Comparison of ENCODE assay signal across 11 mouse cellular contexts in the genomic region with DNA sequence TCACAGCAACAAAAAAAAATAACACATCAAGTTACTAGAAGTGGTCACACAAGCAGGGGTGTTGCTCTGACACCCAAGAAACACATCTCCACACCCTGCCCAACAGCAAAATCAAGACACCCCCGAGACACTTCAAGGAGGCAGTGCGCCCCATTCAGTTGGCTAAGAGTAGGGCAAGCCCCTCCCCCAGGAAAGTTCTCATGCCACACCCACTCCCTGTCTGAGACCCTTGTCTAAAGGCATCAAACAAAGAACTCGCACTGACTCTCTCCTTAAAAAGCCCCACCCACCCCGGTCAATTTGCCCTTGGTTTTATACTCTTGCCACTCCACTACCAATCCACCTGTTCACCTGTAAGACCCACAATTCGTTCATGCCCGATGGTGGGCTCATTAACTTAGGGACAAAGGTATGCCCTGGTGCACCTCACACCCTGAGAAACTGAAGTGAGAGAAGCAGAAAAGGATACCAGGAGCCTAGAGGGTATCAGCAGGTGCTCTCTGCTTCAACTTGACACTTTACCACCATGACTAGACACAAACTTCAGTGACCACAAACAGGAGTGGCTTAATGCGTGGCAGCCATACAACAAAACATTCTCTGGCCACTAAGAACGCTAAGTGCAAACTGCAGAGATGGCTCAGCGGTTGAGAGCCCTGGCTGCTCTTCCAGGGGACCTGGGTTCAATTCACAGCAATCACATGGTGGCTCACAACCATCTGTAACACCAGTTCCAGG. TPM values are rescaled to one million over a fixed set of nuclear protein-coding genes. Genes with fewer than 3 reads are reported as not detected.
A peak's percentile ranks its signal among the peaks of the same experiment; 100 is the strongest.
DNase-seq lines count a peak whose midpoint lies in the region; ATAC-seq and TF ChIP-seq lines count a peak whose summit lies in the region.
"Had no signal": no experiment of that assay in that cellular context is flagged by ENCODE, and none has a peak within 500 bp of the region (broad histone marks: within the 10 kb centered on the region; RNA-seq: fewer than 3 reads in every experiment).

No protein-coding gene starts in this region.

- peaks cover 38% of the 10 kb centered on the region for H3K4me1 ChIP-seq in heart, adult 2 months (ENCODE audit: control insufficient read depth, insufficient read depth, low read length)
- H3K4me1 ChIP-seq in liver, embryonic 12.5 days: peaks cover 81% of the 10 kb centered on the region
- peaks cover 19% of the 10 kb centered on the region for H3K4me1 ChIP-seq in bone marrow, adult 2 months (ENCODE audit: control insufficient read depth, insufficient read depth, low read length)
- H3K4me1 ChIP-seq in intestine, postnatal 0 days (replicated peaks; ENCODE audit: control insufficient read depth, insufficient read depth, low read length): peaks cover 21% of the 10 kb centered on the region

- no peak for ATAC-seq in liver, embryonic 12.5 days
- peak; percentile 61 for ATAC-seq in megakaryocyte progenitor cell, adult 5-6 weeks (replicated peaks; ENCODE audit: poor library complexity)
- no peak for ATAC-seq in intestine, postnatal 0 days
- ATAC-seq in frontal cortex, adult (ENCODE audit: low TSS enrichment): no peak

- H3K9me3 ChIP-seq in liver, embryonic 12.5 days (replicated peaks): no peaks in the 10 kb centered on the region
- no peaks in the 10 kb centered on the region for H3K9me3 ChIP-seq in intestine, postnatal 0 days (ENCODE audit: control insufficient read depth)

- 85% methylated on average over 9 of the region's 9 CpGs for WGBS in heart, adult 2 months
- 58% methylated on average over 9 of the region's 9 CpGs for WGBS in liver, embryonic 12.5 days (ENCODE audit: insufficient replicate concordance)
- 51% methylated on average over 9 of the region's 9 CpGs for WGBS in bone marrow, adult 2 months
- 70% methylated on average over 9 of the region's 9 CpGs for WGBS in intestine, postnatal 0 days

- no peak overlapping the region for H3K9ac ChIP-seq in heart, adult 2 months (ENCODE audit: low read depth, low read length)
- no peak overlapping the region for H3K9ac ChIP-seq in liver, embryonic 12.5 days
- no peak overlapping the region for H3K9ac ChIP-seq in intestine, postnatal 0 days (ENCODE audit: low read depth, low read length)

- no peak for TF ChIP-seq EP300 in heart, adult 2 months (IDR thresholded peaks at IDR 0.05; ENCODE audit: insufficient read depth, low read depth, low read length)

- TF ChIP-seq CTCF in heart, adult 2 months (IDR thresholded peaks at IDR 0.05): no peak
- no peak for TF ChIP-seq CTCF in bone marrow, adult 2 months (IDR thresholded peaks at IDR 0.05; ENCODE audit: control insufficient read depth, insufficient read depth, low read length)
- TF ChIP-seq CTCF in intestine, postnatal 0 days (IDR thresholded peaks at IDR 0.05; ENCODE audit: low read depth): no peak

- H3K36me3 ChIP-seq in heart, adult 2 months (ENCODE audit: control insufficient read depth, insufficient read depth, low read length): peaks cover 17% of the 10 kb centered on the region
- H3K36me3 ChIP-seq in liver, embryonic 12.5 days: peaks cover 76% of the 10 kb centered on the region
- peaks cover 42% of the 10 kb centered on the region for H3K36me3 ChIP-seq in intestine, postnatal 0 days (ENCODE audit: control insufficient read depth, insufficient read depth)

- no peaks in the 10 kb centered on the region; the same call in none of the 2 replicates for H3K79me2 ChIP-seq in heart, adult 2 months (replicated peaks; ENCODE audit: control insufficient read depth, insufficient read depth, low read length)

- no peak overlapping the region for H3K4me2 ChIP-seq in liver, embryonic 12.5 days
- H3K4me2 ChIP-seq in intestine, postnatal 0 days (replicated peaks; ENCODE audit: low read depth): no peak overlapping the region

- no peak for DNase-seq in heart, adult 2 months
- no peak for DNase-seq in heart, adult 18-20 months
- DNase-seq in liver: no peak
- DNase-seq: gastrocnemius, postnatal 36 days; right cerebral cortex, adult 18-20 months had no signal

- no peak for TF ChIP-seq POLR2A in heart, adult 2 months (IDR thresholded peaks at IDR 0.05; ENCODE audit: insufficient read depth, low read depth, low read length)
- no peak for TF ChIP-seq POLR2A in bone marrow, adult 2 months (IDR thresholded peaks at IDR 0.05; ENCODE audit: borderline replicate concordance, control insufficient read depth, low read depth, low read length)

- H3K27me3 ChIP-seq in heart, adult 2 months (ENCODE audit: control insufficient read depth, insufficient read depth, low read length): no peaks in the 10 kb centered on the region
- no peaks in the 10 kb centered on the region for H3K27me3 ChIP-seq in liver, embryonic 12.5 days (replicated peaks)
- H3K27me3 ChIP-seq in intestine, postnatal 0 days (replicated peaks; ENCODE audit: control insufficient read depth, insufficient read depth, low read length): no peaks in the 10 kb centered on the region

- no peak overlapping the region for H3K4me3 ChIP-seq in heart, adult 2 months
- no peak overlapping the region for H3K4me3 ChIP-seq in liver, embryonic 12.5 days
- no peak overlapping the region for H3K4me3 ChIP-seq in bone marrow, adult 2 months (replicated peaks; ENCODE audit: control insufficient read depth, low read depth, low read length)
- no peak overlapping the region for H3K4me3 ChIP-seq in intestine, postnatal 0 days (ENCODE audit: low read depth, low read length)
- H3K4me3 ChIP-seq: erythroblast, embryonic 14.5 days had no signal

- intact Hi-C loops in heart, adult 2 months (cut with DNase I): no loop called here

- peak overlapping the region; percentile 75 for H3K27ac ChIP-seq in heart, adult 2 months
- H3K27ac ChIP-seq in liver, embryonic 12.5 days: peak overlapping the region; percentile 37; the same call in 1 of the 2 replicates
- peak overlapping the region; percentile 80 for H3K27ac ChIP-seq in bone marrow, adult 2 months (ENCODE audit: control insufficient read depth, insufficient read depth, low read depth, low read length, poor library complexity)
- no peak overlapping the region; the same call in 1 of the 2 replicates for H3K27ac ChIP-seq in intestine, postnatal 0 days (ENCODE audit: low read depth, low read length)

RNA-seq across cellular contexts. Expression of a gene that starts 45.8 kb away (rescaled TPM):
- total RNA-seq in heart, adult 2 months (2021): 10 to 100 TPM; 44.4 to 47.2 TPM
- polyA plus RNA-seq in heart, adult 2 months (2012; rRNA removed): 20.4 and 31.2 TPM in 2 replicates
- total RNA-seq in heart, adult 18-20 months (2021): 10 to 100 TPM; 41.2 to 44.8 TPM
- polyA plus RNA-seq in liver, embryonic 12.5 days (2016; fragmentation: Nextera tagmentation; extraction: Ambion mirVana): 35.7 and 38.5 TPM in 2 replicates
- 34.1 and 75.2 TPM in 2 replicates for polyA plus RNA-seq in bone marrow, adult 2 months (2011; ENCODE audit: insufficient read depth, insufficient read length, low replicate concordance, missing spikeins)
- 44.6 and 49.9 TPM in 2 replicates for total RNA-seq in megakaryocyte progenitor cell, adult 5-6 weeks (2015)
- 32.1 and 35.8 TPM in 2 replicates for total RNA-seq in megakaryocyte progenitor cell, adult 5-6 weeks (2017)
- polyA plus RNA-seq in intestine, postnatal 0 days (2015; fragmentation: Nextera tagmentation; extraction: Ambion mirVana): 43.5 and 57.7 TPM in 2 replicates
